ENCODE assay signal across 9 mouse cellular contexts in the genomic region with DNA sequence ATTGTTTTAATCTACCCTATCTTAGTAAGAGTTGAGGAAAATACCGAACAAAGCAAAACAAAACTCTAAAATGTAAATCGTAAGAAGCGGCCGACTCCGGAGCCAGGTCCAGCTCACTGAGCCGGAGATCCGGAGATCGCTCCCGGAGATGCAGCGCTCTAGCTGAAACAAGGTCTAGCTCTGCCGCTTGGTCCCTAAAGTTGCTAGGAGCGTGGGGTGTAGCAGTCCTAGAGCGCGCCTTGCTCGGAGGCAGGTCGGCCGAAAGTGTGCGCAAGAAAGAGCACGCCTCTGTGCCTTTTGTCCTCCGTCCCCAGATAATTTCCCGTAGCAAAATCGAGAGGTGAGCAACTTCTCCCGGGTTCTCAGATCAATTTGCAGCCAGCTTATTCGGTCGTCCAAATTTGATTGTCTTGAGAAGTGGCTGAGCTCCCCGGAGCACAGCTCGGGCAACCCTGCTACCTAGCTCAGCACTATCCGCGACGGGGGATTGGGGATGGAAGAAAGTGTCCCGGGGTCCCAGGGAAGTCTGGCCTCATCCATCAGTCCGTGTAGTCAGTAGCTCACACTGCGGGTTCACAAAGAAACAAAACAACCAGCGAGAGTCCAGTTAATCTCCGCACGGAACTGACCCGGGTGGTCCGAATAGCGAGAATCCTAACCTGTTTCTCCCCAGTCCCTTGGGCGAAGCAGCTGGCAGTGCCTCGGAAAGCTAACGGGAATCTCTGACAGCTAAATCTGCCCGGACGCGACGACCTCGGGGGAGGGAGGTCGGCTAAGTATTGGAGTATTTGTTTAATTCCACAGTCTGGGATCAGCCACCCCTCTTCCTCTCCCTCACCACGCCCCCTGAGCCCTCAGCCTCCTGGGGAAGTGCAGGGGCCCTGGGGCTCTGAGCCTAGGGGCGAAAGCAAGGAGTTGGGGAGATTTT. TPM values are rescaled to one million over a fixed set of nuclear protein-coding genes. Genes with fewer than 3 reads are reported as not detected.
A peak's percentile ranks its signal among the peaks of the same experiment; 100 is the strongest.
DNase-seq lines count a peak whose midpoint lies in the region; ATAC-seq and TF ChIP-seq lines count a peak whose summit lies in the region.
"Had no signal": no experiment of that assay in that cellular context is flagged by ENCODE, and none has a peak within 500 bp of the region (broad histone marks: within the 10 kb centered on the region; RNA-seq: fewer than 3 reads in every experiment).

No protein-coding gene starts in this region.

- peak overlapping the region; percentile 38 for H3K4me3 ChIP-seq in heart, embryonic 12.5 days
- peak overlapping the region; percentile 40 for H3K4me3 ChIP-seq in bone marrow macrophage, adult 2 months (ENCODE audit: insufficient read depth, low read length)
- H3K4me3 ChIP-seq in hindbrain, embryonic 10.5 days: peak overlapping the region; percentile 29
- no peak overlapping the region for H3K4me3 ChIP-seq in midbrain, embryonic 14.5 days (replicated peaks; ENCODE audit: low read depth, low read length)

- no peaks in the 10 kb centered on the region for H3K36me3 ChIP-seq in heart, embryonic 12.5 days
- no peaks in the 10 kb centered on the region for H3K36me3 ChIP-seq in hindbrain, embryonic 10.5 days
- H3K36me3 ChIP-seq in midbrain, embryonic 14.5 days (ENCODE audit: control insufficient read depth, insufficient read depth, low read length): no peaks in the 10 kb centered on the region
- H3K36me3 ChIP-seq: G1E had no signal

- no peak for ATAC-seq in heart, embryonic 12.5 days (ENCODE audit: insufficient number of reproducible peaks, low FRiP score)
- no peak for ATAC-seq in midbrain, embryonic 14.5 days (ENCODE audit: low FRiP score, low TSS enrichment)
- no peak for ATAC-seq in activated CD4-positive, CD25-positive, alpha-beta regulatory T cell, adult 4 months

- no peaks in the 10 kb centered on the region for H3K9me3 ChIP-seq in heart, embryonic 12.5 days (replicated peaks)
- H3K9me3 ChIP-seq in hindbrain, embryonic 10.5 days: no peaks in the 10 kb centered on the region
- no peaks in the 10 kb centered on the region for H3K9me3 ChIP-seq in midbrain, embryonic 14.5 days (ENCODE audit: control insufficient read depth, low read length)

- no peak overlapping the region for H3K9ac ChIP-seq in heart, embryonic 12.5 days
- H3K9ac ChIP-seq in midbrain, embryonic 14.5 days (replicated peaks; ENCODE audit: low read length): no peak overlapping the region

- no peak overlapping the region for H3K27ac ChIP-seq in heart, embryonic 12.5 days (ENCODE audit: poor library complexity, severe bottlenecking)
- no peak overlapping the region for H3K27ac ChIP-seq in bone marrow macrophage, adult 2 months (ENCODE audit: insufficient read depth, low read depth, low read length)
- no peak overlapping the region for H3K27ac ChIP-seq in hindbrain, embryonic 10.5 days
- no peak overlapping the region for H3K27ac ChIP-seq in midbrain, embryonic 14.5 days (replicated peaks; ENCODE audit: low read depth, low read length)

- under 1% methylated on average over 50 of the region's 50 CpGs for WGBS in heart, embryonic 12.5 days
- WGBS in hindbrain, embryonic 10.5 days: under 1% methylated on average over 50 of the region's 50 CpGs
- under 1% methylated on average over 50 of the region's 50 CpGs for WGBS in midbrain, embryonic 14.5 days

- intact Hi-C loops in heart, postnatal 25 days (cut with DNase I): no loop called here

- no peak for TF ChIP-seq CTCF in bone marrow macrophage, adult 2 months (IDR thresholded peaks at IDR 0.05; ENCODE audit: low read depth, low read length)

- peaks cover 11% of the 10 kb centered on the region; the same call in 1 of the 2 replicates for H3K4me1 ChIP-seq in heart, embryonic 12.5 days (replicated peaks)
- no peaks in the 10 kb centered on the region for H3K4me1 ChIP-seq in bone marrow macrophage, adult 2 months (ENCODE audit: control insufficient read depth, insufficient read depth, low read length)
- H3K4me1 ChIP-seq in hindbrain, embryonic 10.5 days (replicated peaks): peaks cover 11% of the 10 kb centered on the region
- H3K4me1 ChIP-seq in midbrain, embryonic 14.5 days (ENCODE audit: control insufficient read depth, insufficient read depth, low read length): no peaks in the 10 kb centered on the region

- peaks cover 90% of the 10 kb centered on the region for H3K27me3 ChIP-seq in heart, embryonic 12.5 days (replicated peaks)
- H3K27me3 ChIP-seq in hindbrain, embryonic 10.5 days (ENCODE audit: insufficient read depth, poor library complexity, severe bottlenecking): peaks cover 100% of the 10 kb centered on the region
- H3K27me3 ChIP-seq in midbrain, embryonic 14.5 days (ENCODE audit: control insufficient read depth, insufficient read depth, low read length): peaks cover 97% of the 10 kb centered on the region

- H3K4me2 ChIP-seq in heart, embryonic 12.5 days: peak overlapping the region; percentile 59
- peak overlapping the region; percentile 1; the same call in 1 of the 2 replicates for H3K4me2 ChIP-seq in midbrain, embryonic 14.5 days (ENCODE audit: low read length)

- DNase-seq in heart, postnatal 25 days (ENCODE audit: low spot score): no peak
- peak; percentile 59 for DNase-seq in hindbrain, embryonic 10.5 days (ENCODE audit: low spot score)
- DNase-seq in midbrain, embryonic 14.5 days: peak; percentile 53
- no peak for DNase-seq in urinary bladder, postnatal 10 days (ENCODE audit: low spot score)
- DNase-seq in layer of hippocampus, adult 18-20 months (ENCODE audit: low spot score in 2 of 2): no peak

- TF ChIP-seq POLR2A in bone marrow macrophage, adult 2 months (IDR thresholded peaks at IDR 0.05; ENCODE audit: borderline replicate concordance, low read depth, low read length): no peak

RNA-seq across cellular contexts. Expression of a gene that starts 0.9 kb away (rescaled TPM):
- 0.08 and 0.11 TPM in 2 replicates for polyA plus RNA-seq in heart, embryonic 12.5 days (2016; fragmentation: Nextera tagmentation; extraction: Ambion mirVana)
- under 1 TPM; 0.11 to 0.47 TPM for total RNA-seq in heart, postnatal 25 days (2021)
- 0.40 and 0.47 TPM in 2 replicates for polyA plus RNA-seq in bone marrow macrophage, adult 2 months (2012; ENCODE audit: insufficient read depth, insufficient read length, missing spikeins)
- polyA plus RNA-seq in hindbrain, embryonic 10.5 days (2016; fragmentation: Nextera tagmentation; extraction: Ambion mirVana): 2.2 and 2.3 TPM in 2 replicates
- 0.13 and 0.92 TPM in 2 replicates for polyA plus RNA-seq in midbrain, embryonic 14.5 days (2014; fragmentation: Nextera tagmentation; extraction: Ambion mirVana)
- not detected for polyA plus RNA-seq in activated CD4-positive, CD25-positive, alpha-beta regulatory T cell, adult 4 months (2017; shearing (Covaris generic))
- under 1 TPM; 0.48 to 0.54 TPM for total RNA-seq in layer of hippocampus, adult 18-20 months (2021)
- polyA plus RNA-seq: G1E had no signal

Comparison
In these comparisons a context has a peak if more than half of its experiments do, and no peak if none do; other contexts are left out.
1. DNase-seq: peak in hindbrain, embryonic 10.5 days (single experiment) and midbrain, embryonic 14.5 days (single experiment); none in heart, postnatal 25 days (single experiment), urinary bladder, postnatal 10 days (single experiment) and layer of hippocampus, adult 18-20 months (0 of 2).